Mouse (Mus musculus) midbrain, embryonic 11.5 days (tissue): ENCODE data around the gene Sypl2. TPM values are rescaled to one million over a fixed set of nuclear protein-coding genes. Genes with fewer than 3 reads are reported as not detected.
A peak's percentile ranks its signal among the peaks of the same experiment; 100 is the strongest.

Experiments used
- ATAC-seq: fragments of 200-750 bp; cut with Nextera tagmentation; 2 replicates; pipeline ENCODE4 v1.8.0; 2017; ENCODE audit warnings: moderate TSS enrichment, moderate library complexity; ENCODE audit not compliant: low FRiP score
- DNase-seq: peaks from one replicate; pipeline ENCODE4 v3.0.0; 2015; ENCODE audit warnings: low spot score; ENCODE audit errors: missing footprints
- H3K27ac ChIP-seq: fragments of 300-500 bp; sonication (generic); 2 replicates; pipeline ENCODE4 v1.5.1; 2014; ENCODE audit warnings: low read depth, low read length
- H3K27me3 ChIP-seq: fragments of 300-500 bp; sonication (generic); 2 replicates; pipeline ENCODE4 v1.6.1; 2014; ENCODE audit warnings: mild to moderate bottlenecking, low read length, moderate library complexity, mixed read lengths; ENCODE audit not compliant: control insufficient read depth, insufficient read depth
- H3K36me3 ChIP-seq: fragments of 300-500 bp; sonication (generic); 2 replicates; pipeline ENCODE4 v1.6.1; 2014; ENCODE audit warnings: mild to moderate bottlenecking, low read length, moderate library complexity, mixed read lengths; ENCODE audit not compliant: control insufficient read depth, insufficient read depth
- H3K4me1 ChIP-seq: fragments of 300-500 bp; sonication (generic); 2 replicates; pipeline ENCODE4 v1.6.1; 2014; ENCODE audit warnings: low read length; ENCODE audit not compliant: control insufficient read depth, insufficient read depth
- H3K4me2 ChIP-seq: fragments of 300-500 bp; sonication (generic); 2 replicates; pipeline ENCODE4 v1.6.1; 2014; ENCODE audit warnings: mild to moderate bottlenecking, moderate library complexity
- H3K4me3 ChIP-seq: fragments of 300-500 bp; sonication (generic); 2 replicates; pipeline ENCODE4 v1.5.1; 2014; ENCODE audit warnings: low read depth, low read length
- H3K9ac ChIP-seq: fragments of 300-500 bp; sonication (generic); 2 replicates; pipeline ENCODE4 v1.6.1; 2014; ENCODE audit warnings: low read length
- H3K9me3 ChIP-seq: fragments of 300-500 bp; sonication (generic); 2 replicates; pipeline ENCODE4 v1.6.1; 2016; ENCODE audit warnings: low read length; ENCODE audit not compliant: control insufficient read depth
- WGBS: fragments of 180-500 bp; shearing (Covaris S2); extraction: QIAGEN DNeasy Blood & Tissue Kit; methylation state at CpG from one replicate; pipeline ENCODE4 v1.1.7; 2014; 5-methylcytosine and 5-hydroxymethylcytosine counted together
- polyA plus RNA-seq: library from polyadenylated mRNA; unstranded; fragments of >200 nt; fragmentation: Nextera tagmentation; extraction: Ambion mirVana; gene quantifications from 2 replicates; pipeline ENCODE4 v1.2.1, GENCODE M21; 2014

Gene Sypl2
- polyA plus RNA-seq, 1 experiment from 2014 or later = 0.93 TPM

- peak within 1 kb of the TSS; percentile 42; the same call in 1 of the 2 replicates for H3K27ac ChIP-seq
- DNase-seq = peak; percentile 95
- peak within 1 kb of the TSS; percentile 78 for H3K9ac ChIP-seq
- H3K4me3 ChIP-seq = peak within 1 kb of the TSS; percentile 74
- under 1% methylated on average over 89 of the region's 100 CpGs for WGBS
- no peaks in the 10 kb centered on the region for H3K36me3 ChIP-seq
- H3K9me3 ChIP-seq = no peaks in the 10 kb centered on the region
- H3K4me2 ChIP-seq = peak within 1 kb of the TSS; percentile 93
- peaks cover 6% of the 10 kb centered on the region; the same call in 1 of the 2 replicates for H3K27me3 ChIP-seq
- ATAC-seq = peak; percentile 84
- peaks cover 11% of the 10 kb centered on the region for H3K4me1 ChIP-seq
Observed at GRCm38 (mm10) chr3:108186098-108187047, 40.1 kb downstream of the Sypl2 start, which contains the start of gene Amigo1. Gene Amigo1 (plus strand): TSS chr3:108186335.

GRCm38 (mm10) chr3:108185460-108186097 lies 40.9 kb downstream of the Sypl2 start:
- Histone ChIP-seq H3K4me1 (peaks cover 11% of the 10 kb centered on the region), H3K4me2 (peak overlapping the region; percentile 93), H3K9me3 (no peaks in the 10 kb centered on the region), H3K27me3 (peaks cover 6% of the 10 kb centered on the region; the same call in 1 of the 2 replicates), H3K4me3 (peak overlapping the region; percentile 74), H3K36me3 (no peaks in the 10 kb centered on the region), H3K27ac (no peak overlapping the region), H3K9ac (no peak overlapping the region; the same call in 1 of the 2 replicates)
- DNase-seq (no peak), ATAC-seq (no peak)
- WGBS = 5% methylated on average over 16 of the region's 16 CpGs

DNA sequence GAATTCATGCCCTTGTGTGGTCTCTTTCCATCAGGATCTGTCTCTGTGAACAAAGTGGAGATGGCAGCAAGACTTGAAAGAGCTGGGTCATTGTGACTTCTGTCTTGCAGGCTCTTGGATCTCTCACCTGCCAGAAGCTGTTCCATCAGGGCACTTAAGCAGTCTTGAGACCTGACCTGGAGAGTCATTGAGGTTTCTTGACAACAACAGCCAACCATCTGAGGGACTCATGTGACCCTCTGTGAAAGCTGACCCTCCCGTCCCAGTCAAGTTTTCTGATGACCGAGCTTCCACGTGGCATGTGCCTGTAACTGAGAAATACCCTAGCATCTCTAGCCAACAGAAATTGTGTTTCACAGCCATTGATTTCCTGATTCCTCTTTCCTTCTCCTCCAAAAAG lies 41.7 kb downstream of the Sypl2 start:
- H3K4me1 ChIP-seq = peaks cover 11% of the 10 kb centered on the region
- no peak for ATAC-seq
- no peak for DNase-seq
- H3K4me3 ChIP-seq = no peak overlapping the region
- no peaks in the 10 kb centered on the region for H3K9me3 ChIP-seq
- H3K27ac ChIP-seq = no peak overlapping the region
- 72% methylated on average over 3 of the region's 3 CpGs for WGBS
- H3K36me3 ChIP-seq = no peaks in the 10 kb centered on the region
- no peak overlapping the region for H3K4me2 ChIP-seq
- H3K27me3 ChIP-seq = peaks cover 6% of the 10 kb centered on the region; the same call in 1 of the 2 replicates
- H3K9ac ChIP-seq = no peak overlapping the region

GRCm38 (mm10) chr3:108180514-108180913 lies 45.9 kb downstream of the Sypl2 start:
- no peak overlapping the region for H3K4me3 ChIP-seq
- 0 out of 2 replicates have a peak, but pooled peaks cover 2% of the 10 kb centered on the region for H3K4me1 ChIP-seq
- H3K27ac ChIP-seq = no peak overlapping the region
- no peak overlapping the region for H3K9ac ChIP-seq
- H3K27me3 ChIP-seq = peaks cover 3% of the 10 kb centered on the region; the same call in 1 of the 2 replicates
- DNase-seq (peak; percentile 77), ATAC-seq (no peak)
- H3K9me3 ChIP-seq = no peaks in the 10 kb centered on the region
- no peaks in the 10 kb centered on the region for H3K36me3 ChIP-seq
- H3K4me2 ChIP-seq = no peak overlapping the region
- WGBS = 62% methylated on average over 2 of the region's 2 CpGs

GRCm38 (mm10) chr3:108178756-108179715 lies 47.4 kb downstream of the Sypl2 start:
- no peaks in the 10 kb centered on the region for H3K9me3 ChIP-seq
- H3K4me3 ChIP-seq = no peak overlapping the region
- peak; percentile 47 for DNase-seq
- no peak for ATAC-seq
- H3K4me1 ChIP-seq = no peaks in the 10 kb centered on the region
- H3K36me3 ChIP-seq = no peaks in the 10 kb centered on the region
- WGBS = 86% methylated on average over 7 of the region's 7 CpGs
- H3K9ac ChIP-seq = no peak overlapping the region
- no peak overlapping the region for H3K27ac ChIP-seq
- no peaks in the 10 kb centered on the region for H3K27me3 ChIP-seq
- no peak overlapping the region for H3K4me2 ChIP-seq

DNA sequence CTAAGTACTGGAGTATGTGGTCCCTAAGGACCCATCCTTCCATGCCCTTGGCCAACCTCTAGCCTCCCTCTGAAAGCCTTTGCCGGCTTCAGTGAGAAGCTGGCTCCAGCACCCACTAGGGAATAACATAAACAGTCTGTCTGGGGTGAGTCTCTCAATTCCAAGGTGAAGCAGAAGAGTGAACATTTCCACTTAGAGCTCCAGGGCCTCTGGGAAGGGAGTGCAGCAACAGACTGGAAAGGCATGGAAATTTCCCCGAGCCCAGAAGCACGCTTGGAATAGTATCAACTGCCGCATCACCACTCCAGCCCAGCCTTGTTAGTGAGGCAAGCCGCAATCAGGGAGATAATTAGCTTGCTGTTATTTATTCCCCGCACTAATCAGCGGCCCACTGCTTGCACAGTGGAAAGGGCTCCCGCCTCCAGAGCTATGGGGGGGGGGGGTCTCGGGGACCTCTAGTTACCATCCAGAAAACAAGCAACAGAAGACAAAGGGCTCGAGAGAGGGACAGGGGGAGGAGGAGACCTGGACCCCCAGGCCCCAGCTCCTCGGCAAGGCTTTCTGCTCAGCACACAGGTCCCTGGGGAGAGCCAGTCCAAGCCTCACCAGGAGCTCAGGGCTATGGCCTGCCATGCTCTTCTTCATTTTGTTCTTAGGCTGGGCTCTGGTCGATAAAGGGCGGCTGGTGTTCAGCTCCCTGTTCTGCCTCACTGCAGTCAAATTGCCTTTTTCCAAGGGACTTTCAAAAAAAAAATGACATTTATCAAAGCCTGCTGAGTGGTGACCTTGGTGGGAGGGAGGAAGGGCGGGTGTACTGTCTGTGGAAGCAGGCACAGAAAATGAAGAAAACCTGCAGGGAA lies 51.5 kb downstream of the Sypl2 start:
- H3K27me3 ChIP-seq = no peaks in the 10 kb centered on the region
- H3K36me3 ChIP-seq = no peaks in the 10 kb centered on the region
- H3K4me1 ChIP-seq = no peaks in the 10 kb centered on the region
- no peak overlapping the region for H3K4me3 ChIP-seq
- no peak overlapping the region for H3K4me2 ChIP-seq
- no peaks in the 10 kb centered on the region for H3K9me3 ChIP-seq
- 0 out of 2 replicates have a peak overlapping the region, but pooled peaks have one; percentile 10 for H3K27ac ChIP-seq
- no peak overlapping the region for H3K9ac ChIP-seq
- no peak for DNase-seq
- 35% methylated on average over 14 of the region's 14 CpGs for WGBS
- ATAC-seq = peak; percentile 52; the same call in 1 of the 2 replicates

DNA sequence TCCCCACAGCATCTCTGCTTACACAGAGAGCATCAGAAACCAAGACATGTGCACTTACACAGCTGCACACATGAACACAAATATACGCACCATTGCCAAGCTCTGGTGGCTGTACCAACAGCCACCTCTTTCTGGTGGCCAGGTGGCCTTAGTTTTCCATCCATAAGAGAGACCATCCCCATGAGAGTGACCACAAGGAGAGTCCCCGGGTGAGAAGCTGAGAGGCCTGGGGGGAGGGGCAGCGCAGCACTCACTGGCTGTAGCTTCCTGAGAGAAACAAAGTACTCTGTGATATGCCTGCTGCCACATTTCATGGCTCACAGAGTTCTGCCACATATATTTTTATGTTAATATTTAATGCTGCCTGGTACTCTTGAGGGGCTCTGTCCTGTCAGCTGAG lies 57.2 kb downstream of the Sypl2 start:
- Histone ChIP-seq H3K4me3 (no peak overlapping the region), H3K36me3 (no peaks in the 10 kb centered on the region), H3K27ac (no peak overlapping the region), H3K9me3 (no peaks in the 10 kb centered on the region), H3K4me1 (peaks cover 21% of the 10 kb centered on the region), H3K27me3 (no peaks in the 10 kb centered on the region; the same call in 1 of the 2 replicates), H3K4me2 (no peak overlapping the region), H3K9ac (no peak overlapping the region)
- ATAC-seq (no peak), DNase-seq (no peak)
- WGBS = 41% methylated on average over 3 of the region's 3 CpGs

DNA sequence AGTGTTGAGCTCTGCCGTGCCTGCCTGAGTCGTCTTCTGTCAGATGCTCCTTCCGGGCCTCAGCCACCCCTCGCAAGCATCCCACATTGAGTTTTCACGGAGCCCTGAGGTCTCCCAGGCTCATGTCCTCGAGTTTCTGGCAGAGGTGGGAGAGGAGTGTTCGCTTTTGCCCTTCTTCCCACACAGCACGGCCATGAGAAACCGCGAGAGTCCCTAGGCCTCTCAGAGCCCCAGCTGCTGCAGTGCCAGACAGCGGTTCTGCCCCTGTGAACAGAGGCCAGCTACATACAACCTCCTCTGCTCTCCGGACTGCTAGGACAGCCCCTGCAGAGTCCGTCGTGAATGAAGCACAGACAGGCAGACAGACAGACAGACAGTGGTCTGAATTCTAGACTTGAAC lies 58.9 kb downstream of the Sypl2 start:
- Histone ChIP-seq H3K36me3 (no peaks in the 10 kb centered on the region), H3K27ac (peak overlapping the region; percentile 32; the same call in 1 of the 2 replicates), H3K4me3 (no peak overlapping the region), H3K9ac (no peak overlapping the region), H3K4me1 (peaks cover 21% of the 10 kb centered on the region), H3K9me3 (no peaks in the 10 kb centered on the region), H3K27me3 (no peaks in the 10 kb centered on the region; the same call in 1 of the 2 replicates), H3K4me2 (no peak overlapping the region)
- WGBS = 57% methylated on average over 14 of the region's 14 CpGs
- DNase-seq = no peak
- no peak for ATAC-seq
